Mouse (Mus musculus): Measurements from ENCODE around the gene 4932415D10Rik.

4932415D10Rik gene

GRCm38 (mm10) chr10:82316482-82316881, at the start of gene 4932415D10Rik:
Gene 4932415D10Rik (minus strand): TSS chr10:82316582.
- DNase-seq (ENCODE audit: low read depth, low spot score): no peak

DNA sequence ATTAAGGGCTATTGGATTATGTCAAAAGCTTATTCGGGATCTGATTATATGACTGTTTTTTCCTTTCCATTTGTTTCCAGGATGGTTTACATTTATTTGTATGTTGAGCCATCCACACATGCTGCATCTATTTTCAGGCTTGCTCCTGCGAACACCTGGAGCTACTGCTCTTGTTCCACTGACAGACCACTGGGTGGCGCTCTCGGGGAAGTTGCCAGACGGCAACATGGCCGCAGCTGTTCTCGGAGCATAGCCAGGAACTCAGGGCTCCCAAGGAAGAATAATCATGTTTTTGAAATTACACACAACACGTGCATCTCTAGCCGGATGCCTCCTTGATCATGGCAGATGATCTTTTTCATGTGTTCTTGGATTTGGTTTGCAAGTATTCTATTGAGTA, 45.5 kb upstream of the 4932415D10Rik start:
- no peak for DNase-seq (ENCODE audit: low read depth, low spot score)

- DNase-seq (ENCODE audit: low read depth, low spot score): no peak
Measured at GRCm38 (mm10) chr10:82355401-82355800, 39.0 kb upstream of the 4932415D10Rik start.

DNA sequence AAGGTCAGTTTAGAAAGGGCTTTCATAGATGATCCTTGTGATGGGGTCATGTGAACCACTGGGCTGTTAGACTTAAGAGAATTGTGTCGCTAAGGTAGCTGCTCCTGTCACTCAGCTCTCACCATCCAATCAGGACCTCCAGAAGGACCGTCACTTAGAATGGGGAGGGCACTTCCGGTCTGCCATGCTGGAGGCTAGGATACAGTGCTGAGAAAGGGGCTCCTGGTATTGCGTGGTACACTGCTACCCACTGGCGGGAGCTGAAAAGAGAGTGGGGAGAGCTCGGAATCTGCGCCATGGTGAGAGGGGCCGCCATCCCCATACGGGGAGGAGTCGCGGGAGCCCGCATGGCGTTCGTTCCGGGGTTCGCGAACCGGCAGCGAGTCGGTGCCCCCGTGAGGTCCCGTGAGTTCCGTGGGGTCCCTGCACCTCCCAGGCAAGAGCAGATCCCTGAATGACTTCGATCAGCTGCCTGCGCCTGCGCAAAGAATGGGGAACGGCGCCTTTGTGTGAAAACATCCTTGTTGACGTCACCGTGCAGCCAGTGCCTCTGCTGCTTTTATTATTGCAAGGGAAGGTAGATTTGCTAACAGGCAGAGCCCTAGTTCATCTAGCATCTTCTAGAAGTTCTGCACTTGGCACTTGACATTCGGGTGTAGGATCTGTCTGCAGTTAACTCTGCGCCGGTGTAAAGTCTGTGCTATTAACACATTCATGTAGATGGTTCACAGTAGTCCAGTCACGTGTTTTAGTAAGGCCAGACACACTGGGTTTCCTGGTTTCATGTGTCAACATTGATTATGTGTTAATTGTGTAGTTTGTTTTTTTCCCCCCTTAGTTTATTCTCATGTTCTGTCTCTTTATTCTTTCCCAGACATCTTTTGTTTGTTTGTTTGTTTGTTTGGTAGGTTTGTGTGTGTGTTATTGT, 38.0 kb upstream of the 4932415D10Rik start, which contains the start of gene Gm4924:
Gene Gm4924, plus strand, starts transcription at position 173 of the 928 bp plus-strand sequence.
- DNase-seq (ENCODE audit: low read depth, low spot score): peak; percentile 65

DNA sequence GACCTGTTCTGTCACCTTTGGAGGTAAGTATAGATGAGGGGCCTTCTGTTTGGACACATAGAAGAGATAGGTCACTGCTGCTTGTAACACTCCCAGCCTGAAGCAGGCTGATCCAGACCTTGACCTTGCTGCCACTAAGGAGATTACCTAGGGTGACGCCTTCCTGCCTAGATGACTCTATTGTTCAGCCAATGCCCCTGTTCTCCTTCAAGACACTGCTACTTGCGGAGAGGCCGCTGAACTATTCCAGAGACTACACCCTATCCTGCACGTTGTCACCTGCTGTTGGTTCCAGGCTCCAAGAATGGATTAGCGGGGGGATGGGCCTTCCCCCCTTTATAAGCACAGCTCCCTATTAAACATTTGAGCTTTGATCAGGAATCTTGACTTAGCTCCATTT, 13.4 kb upstream of the 4932415D10Rik start:
- no peak for DNase-seq (ENCODE audit: low read depth, low spot score)

DNA sequence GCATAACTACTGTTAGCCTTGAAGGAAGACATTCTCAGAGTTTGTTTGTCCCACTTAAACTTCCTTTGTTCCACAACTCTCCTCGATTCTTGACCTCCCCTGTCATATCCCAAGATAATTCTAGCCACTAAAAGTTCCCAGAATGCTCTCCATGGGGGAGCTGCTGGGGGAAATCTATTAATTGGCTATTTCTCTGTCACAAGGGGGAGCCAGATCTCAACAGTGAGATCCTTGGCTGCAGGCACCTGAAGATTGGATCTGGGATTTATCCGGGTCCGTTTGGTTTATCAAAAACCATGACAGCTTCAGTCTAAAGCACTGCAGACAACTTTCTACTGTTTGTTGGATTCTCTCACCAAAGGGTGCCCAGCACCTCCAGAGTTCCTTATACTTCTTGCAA, 3.8 kb upstream of the 4932415D10Rik start:
- no peak for DNase-seq (ENCODE audit: low read depth, low spot score)

- DNase-seq (ENCODE audit: low read depth, low spot score): no peak
Measured at GRCm38 (mm10) chr10:82296440-82296839, 19.9 kb downstream of the 4932415D10Rik start.

DNA sequence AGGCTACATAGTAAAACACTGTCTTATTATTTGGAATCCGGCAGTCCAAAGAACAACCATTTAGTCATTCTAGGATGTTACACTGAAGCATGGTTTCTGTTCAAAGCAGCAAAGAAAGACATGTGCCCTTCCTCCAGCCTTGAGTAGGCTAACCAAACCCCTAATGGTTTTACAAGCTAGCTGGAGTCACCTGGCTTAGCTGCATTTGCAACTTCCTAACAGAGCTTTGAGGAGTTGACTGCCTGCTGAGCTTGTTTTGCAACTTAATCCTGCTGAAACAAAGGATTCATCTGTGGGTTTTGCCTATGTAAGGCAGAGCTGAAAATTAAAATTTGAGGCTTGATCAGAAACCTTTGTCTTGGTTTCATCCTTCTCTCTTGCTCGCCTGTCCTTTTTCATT, 59.1 kb downstream of the 4932415D10Rik start:
- no peak for DNase-seq (ENCODE audit: low read depth, low spot score)

DNA sequence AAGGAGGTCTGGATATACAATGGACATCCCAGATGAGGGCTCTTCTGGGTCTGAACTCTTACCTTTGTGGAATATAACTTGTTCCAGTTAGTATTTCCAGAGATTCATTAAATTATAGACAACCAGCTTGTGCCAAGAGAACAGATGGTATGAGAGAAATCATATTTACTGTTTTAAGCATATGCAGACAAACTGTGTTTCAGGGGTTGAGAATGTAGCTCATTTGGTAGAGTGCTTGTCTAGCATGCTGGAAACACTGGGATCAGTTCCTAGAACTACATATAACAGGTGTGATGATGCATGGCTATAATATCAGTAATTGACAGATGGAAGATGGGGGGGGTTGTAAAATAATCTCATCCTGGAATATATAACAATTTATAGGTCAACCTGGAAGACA, 71.4 kb downstream of the 4932415D10Rik start:
- DNase-seq (ENCODE audit: low read depth, low spot score): no peak

DNA sequence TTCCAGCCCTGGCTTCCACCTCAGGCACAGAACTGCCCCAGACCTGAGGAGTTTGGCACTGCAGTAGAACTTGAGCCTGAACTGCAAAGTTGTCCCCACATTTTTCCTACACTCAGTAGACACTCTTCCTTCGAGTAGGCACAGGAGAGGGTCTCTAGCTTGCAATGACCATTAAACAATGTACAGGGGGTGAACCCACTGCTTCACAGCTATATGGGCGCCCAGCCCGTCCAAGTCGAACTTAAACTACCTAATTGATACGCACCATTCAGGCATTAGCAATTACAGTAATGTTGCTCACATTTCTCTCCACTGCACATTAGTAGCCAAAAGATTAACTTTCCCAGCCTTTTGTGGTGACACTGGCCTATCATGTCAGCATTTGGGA, 75.0 kb downstream of the 4932415D10Rik start:
- DNase-seq (ENCODE audit: low read depth, low spot score): no peak

GRCm38 (mm10) chr10:82240742-82241400, 75.5 kb downstream of the 4932415D10Rik start, which contains the start of gene Zfp938:
Gene Zfp938 (minus strand): TSS chr10:82241280.
- DNase-seq (ENCODE audit: low read depth, low spot score): peak; percentile 78

All from skeletal muscle tissue, adult 2 months (tissue).